Mouse (Mus musculus): ENCODE data around the gene Pld4.

DNA sequence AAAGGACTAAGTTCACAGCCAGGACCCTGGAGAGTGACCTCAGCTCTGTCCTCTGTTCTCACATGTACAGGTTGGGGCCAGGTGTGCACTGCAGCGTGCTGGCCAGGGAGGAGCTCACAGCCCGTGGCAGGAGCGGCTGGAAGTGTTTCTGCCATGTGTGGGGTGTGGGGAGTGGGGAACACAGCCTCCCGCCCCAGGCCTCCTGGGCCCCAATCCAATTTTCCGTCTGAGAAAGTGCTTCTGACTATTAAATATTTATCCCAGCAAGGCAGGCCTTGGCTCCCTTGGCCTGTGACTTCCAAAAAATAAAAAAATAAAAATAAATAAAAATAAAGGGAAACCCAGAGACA lies 37.9 kb downstream of the Pld4 start:
- TF ChIP-seq POLR2A (IDR thresholded peaks at IDR 0.05; ENCODE audit: low read depth, low read length) (no peak), CTCF (conservative IDR thresholded peaks at IDR 0.05; ENCODE audit: insufficient read depth, insufficient read length, low read depth, low read length) (no peak)

Data from kidney, adult 2 months (tissue).